Mouse (Mus musculus) ovary, postnatal 14 days (tissue): ENCODE results near the gene Shank2.

Experiments used
- DNase-seq: peaks from one replicate; pipeline ENCODE4 v3.0.0; 2022; ENCODE audit warnings: low spot score

The Shank2 gene

GRCm38 (mm10) chr7:144336626-144337025, 334.9 kb downstream of the Shank2 start:
- no peak for DNase-seq

DNA sequence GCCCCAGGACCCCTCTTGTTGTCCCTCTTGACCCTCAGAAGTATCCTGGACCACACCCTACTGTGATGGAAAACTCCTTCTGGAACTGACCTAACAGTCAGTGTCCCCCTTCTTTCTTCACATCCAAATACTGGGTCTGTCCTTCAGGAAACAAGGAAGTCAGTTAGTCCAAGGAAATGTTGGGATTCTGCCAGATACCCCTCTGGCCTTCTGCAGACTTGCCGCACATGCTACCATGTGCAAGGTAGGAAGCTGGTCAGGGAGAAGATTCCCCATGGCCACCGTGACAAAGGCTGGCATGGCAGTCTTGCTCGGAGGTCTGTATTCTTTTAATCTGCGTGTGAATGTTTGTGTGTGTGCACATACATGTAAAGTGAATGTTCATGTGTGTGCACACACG, 337.0 kb downstream of the Shank2 start:
- DNase-seq: no peak

DNA sequence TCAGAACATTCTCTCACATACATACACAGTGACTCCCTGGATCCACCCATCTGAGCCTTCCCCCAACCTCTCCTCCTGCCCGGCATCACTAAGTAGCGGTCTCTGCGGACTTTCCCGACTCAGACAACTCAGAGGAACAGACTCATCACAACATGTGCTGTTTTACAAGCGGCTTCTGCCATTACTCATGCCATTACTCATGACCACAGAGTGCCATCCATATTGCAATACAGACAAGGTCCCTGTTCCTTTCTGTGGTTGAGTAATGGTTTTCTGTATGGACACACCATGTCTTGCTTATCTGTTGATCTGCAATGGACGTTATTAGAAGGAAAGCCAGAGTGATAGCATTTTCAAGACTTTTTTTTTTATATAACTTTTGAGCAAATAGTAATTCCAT, 338.6 kb downstream of the Shank2 start:
- DNase-seq: no peak

DNA sequence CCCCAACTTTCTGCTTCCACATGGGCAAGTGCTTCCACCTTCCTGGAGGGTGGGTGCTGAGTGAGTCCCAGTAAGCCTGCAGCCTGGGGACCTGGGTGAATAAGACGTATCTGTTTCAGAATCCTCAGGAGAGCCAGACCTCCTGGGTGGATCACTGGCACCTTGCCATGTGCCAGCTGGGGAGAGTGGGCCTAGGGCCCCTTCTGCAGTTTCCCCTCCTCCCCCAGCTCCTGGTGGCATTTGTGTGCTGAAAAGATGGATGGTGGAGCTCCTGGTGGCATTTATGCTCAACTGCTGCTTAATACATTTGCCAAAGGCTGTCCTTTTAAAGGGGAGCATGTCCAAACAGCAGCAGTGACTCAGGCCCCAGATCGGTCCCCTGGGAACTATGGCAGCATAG, 364.4 kb downstream of the Shank2 start:
- no peak for DNase-seq

- no peak for DNase-seq
Measured at GRCm38 (mm10) chr7:144373059-144373458, 371.3 kb downstream of the Shank2 start.

DNA sequence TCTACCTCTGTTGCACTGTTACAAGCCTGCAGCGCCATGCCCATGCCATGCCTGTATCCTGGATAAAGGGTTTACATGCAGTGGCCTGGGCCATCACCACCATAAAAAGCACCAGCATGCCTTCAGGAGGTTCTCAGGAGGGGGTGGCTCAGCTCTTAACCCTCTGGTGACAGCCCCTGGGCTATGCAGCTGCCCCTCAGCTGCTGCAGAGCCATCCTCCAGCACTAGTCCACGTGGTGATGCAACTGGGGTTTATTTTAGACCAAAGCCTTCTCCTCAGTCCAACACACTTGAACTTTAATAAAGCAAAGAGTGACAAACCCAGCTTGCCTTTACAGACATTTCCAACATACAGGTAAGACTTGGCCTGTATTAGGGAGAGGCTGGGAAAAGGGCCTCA, 373.8 kb downstream of the Shank2 start:
- DNase-seq: no peak

DNA sequence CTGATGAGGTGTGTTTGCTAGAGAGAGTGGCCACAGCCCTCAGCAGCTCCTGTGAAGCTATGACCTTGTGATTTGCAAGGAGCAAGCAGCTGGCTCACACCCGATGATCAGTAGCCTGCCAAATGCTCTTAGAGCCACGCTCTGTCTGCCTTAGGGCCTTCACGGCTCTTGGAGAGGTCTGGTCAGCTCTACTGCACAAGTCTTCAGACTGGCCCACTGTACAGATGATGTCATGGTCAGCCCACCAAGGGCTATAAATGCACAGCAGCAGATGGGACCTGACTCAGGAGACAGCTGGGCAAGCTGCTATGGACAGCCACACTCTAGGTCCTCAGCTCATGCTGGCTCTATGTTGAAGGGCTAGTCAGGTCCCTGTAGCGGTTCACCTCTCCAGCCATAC, 376.5 kb downstream of the Shank2 start:
- no peak for DNase-seq

- DNase-seq: no peak
Measured at GRCm38 (mm10) chr7:144379243-144379884, 377.6 kb downstream of the Shank2 start.

- DNase-seq: no peak
Measured at GRCm38 (mm10) chr7:144381588-144381987, 379.9 kb downstream of the Shank2 start.

- no peak for DNase-seq
Measured at GRCm38 (mm10) chr7:144387537-144387936, 385.8 kb downstream of the Shank2 start.

- DNase-seq: no peak
Measured at GRCm38 (mm10) chr7:144389704-144390103, 388.0 kb downstream of the Shank2 start.

GRCm38 (mm10) chr7:144390676-144391075, 388.9 kb downstream of the Shank2 start:
- DNase-seq: no peak

DNA sequence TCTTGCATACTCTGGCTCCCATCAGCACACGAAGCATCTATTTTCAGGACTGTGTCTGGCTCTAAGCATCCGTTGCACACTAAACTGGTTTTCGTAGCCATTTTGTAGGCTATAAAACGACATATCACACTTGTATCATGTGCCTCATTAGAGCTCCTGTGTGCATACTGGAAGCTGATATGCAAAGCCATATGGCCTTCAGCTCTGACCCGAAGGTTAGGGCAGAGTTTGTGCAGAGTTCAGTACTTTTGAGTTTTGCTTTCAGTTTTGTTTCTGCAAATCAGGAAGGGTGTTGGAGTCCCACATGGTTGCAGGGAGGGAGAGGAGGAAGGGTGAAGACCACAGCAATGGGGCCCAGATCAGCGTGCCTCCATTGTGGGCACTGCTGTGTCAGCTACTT, 390.0 kb downstream of the Shank2 start:
- no peak for DNase-seq

- DNase-seq: no peak
Measured at GRCm38 (mm10) chr7:144402492-144402891, 400.8 kb downstream of the Shank2 start.

GRCm38 (mm10) chr7:144407675-144408074, 405.9 kb downstream of the Shank2 start:
- no peak for DNase-seq

DNA sequence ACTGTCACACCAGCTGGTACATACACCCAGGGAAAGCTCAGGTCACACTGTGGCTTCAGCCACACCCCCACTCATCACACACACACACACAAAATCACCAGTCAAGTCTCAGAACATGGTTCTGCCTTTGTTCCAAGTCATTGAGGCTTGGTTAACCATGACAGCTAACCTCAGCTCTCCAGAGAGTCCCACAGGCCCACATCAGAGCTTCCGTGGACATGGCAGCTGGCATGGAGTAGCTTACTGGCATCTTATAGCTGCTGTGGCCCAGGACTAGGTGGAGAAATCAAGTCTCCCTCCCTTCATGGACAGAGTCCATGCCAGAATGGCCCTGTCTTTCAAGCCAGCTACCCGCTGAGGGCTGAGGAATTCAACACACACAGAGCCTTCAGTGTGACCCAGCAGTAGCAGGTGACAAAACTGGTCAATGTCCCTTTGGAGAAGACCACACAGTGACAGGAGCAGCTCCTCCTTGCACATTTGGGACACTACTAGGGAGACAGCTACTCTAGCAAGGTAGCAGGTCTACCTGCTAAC, 406.8 kb downstream of the Shank2 start:
- DNase-seq: no peak

GRCm38 (mm10) chr7:144409682-144410081, 408.0 kb downstream of the Shank2 start:
- DNase-seq: no peak

GRCm38 (mm10) chr7:144411967-144412906, 410.5 kb downstream of the Shank2 start:
- no peak for DNase-seq

DNA sequence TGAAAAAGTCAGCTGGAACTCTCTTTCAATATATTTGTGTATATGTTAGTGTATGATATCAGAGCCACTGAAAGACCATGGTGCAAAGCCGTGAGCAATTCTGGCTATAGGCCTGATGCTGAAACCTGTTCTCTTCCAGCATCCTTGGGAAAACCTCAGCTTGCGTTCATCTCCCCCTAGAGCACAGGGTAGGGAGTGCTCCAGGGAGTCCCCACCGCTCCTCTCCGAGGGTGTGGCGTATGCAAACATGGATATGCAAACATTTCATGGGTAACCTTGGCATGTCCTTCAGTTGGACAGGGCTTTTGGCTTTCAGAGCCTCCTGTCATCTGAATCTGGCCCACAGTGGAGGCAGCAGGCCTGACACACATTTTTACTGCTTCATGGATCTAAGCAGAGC, 412.9 kb downstream of the Shank2 start:
- DNase-seq: no peak

DNA sequence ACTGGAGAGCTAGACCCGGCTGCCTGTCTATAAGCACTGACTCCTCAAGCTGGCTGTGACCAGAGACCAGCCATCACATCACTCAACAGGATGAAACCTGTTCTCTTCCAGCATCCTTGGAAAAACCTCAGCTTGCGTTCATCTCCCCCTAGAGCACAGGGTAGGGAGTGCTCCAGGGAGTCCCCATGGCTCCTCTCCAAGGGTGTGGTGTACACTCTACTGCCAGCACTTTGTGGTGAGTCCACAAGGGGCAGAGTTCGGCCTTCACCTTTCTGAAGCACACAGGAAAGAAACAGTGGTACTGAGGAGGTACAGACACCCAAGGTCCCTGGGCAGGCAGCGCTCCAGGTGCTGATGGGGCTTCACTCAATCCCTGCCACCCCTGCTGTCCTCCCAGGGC, 414.1 kb downstream of the Shank2 start:
- peak; percentile 18 for DNase-seq

- DNase-seq: no peak
Measured at GRCm38 (mm10) chr7:144417234-144417633, 415.5 kb downstream of the Shank2 start.

DNA sequence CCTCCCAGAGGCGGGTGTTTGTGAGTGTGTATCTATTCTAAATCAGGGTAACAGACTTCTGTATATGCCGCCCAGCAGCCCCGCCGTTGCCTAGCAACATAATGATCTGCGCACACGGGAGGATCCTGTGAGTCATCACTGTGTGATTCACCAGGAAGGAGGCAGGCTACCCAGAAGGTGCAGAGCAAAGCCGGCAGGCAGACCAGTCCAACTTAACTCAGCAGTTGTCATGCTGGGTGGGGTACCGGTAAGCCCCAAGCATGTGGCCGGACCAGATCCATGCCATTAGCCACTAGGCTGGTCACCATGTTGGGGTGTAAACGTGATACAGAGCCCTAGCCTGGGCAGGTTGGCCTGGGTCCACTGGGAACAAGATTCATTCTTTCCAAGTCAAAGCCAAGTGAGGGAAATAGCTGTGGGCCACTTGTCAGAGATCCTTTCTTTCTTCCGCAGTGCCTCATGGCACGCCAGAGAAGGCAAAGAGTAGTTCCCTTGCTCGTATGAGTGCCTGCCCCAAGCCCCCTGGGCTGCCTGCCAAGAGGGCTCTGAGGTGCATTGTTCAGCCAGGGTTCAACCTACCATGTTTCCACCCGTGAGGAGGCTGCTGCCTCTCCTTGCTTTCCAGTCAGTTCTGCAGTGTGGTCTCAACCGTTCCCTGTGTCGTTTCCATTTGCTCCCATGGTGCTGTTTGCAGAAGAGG, 416.1 kb downstream of the Shank2 start:
- DNase-seq: peak; percentile 28

DNA sequence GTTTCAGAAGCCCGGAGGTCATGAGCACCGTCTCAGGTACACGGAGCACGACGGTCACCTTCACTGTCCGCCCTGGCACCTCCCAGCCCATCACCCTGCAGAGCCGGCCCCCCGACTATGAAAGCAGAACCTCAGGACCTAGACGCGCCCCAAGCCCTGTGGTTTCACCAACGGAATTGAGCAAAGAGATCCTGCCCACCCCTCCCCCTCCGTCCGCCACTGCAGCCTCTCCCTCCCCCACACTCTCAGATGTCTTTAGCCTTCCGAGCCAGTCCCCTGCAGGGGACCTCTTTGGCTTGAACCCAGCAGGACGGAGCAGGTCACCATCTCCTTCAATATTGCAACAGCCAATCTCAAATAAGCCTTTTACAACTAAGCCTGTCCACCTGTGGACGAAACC, 418.8 kb downstream of the Shank2 start:
- DNase-seq: no peak
